Mouse (Mus musculus) limb, embryonic 11.5 days (tissue): ENCODE measurements around the gene Heatr1. TPM values are rescaled to one million over a fixed set of nuclear protein-coding genes. Genes with fewer than 3 reads are reported as not detected.
A peak's percentile ranks its signal among the peaks of the same experiment; 100 is the strongest.

ENCODE experiments used
- ATAC-seq: fragments of 200-750 bp; cut with Nextera tagmentation; 2 replicates; pipeline ENCODE4 v1.8.0; 2017; ENCODE audit warnings: low read depth; ENCODE audit not compliant: insufficient number of reproducible peaks, low FRiP score, low TSS enrichment
- DNase-seq: peaks from one replicate; pipeline ENCODE4 v3.0.0-alpha.2; 2015; ENCODE audit warnings: low spot score
- H3K27ac ChIP-seq: fragments of 300-500 bp; sonication (generic); replicated peaks from 2 replicates; pipeline ENCODE4 v1.5.1; 2014; ENCODE audit warnings: low read depth, mild to moderate bottlenecking, low read length
- H3K27me3 ChIP-seq: fragments of 300-500 bp; sonication (generic); 2 replicates; pipeline ENCODE4 v1.6.1; 2014; ENCODE audit warnings: mild to moderate bottlenecking, low read length, mixed read lengths; ENCODE audit not compliant: control insufficient read depth, insufficient read depth
- H3K36me3 ChIP-seq: fragments of 300-500 bp; sonication (generic); 2 replicates; pipeline ENCODE4 v1.6.1; 2014; ENCODE audit warnings: mild to moderate bottlenecking, low read length, moderate library complexity, mixed read lengths; ENCODE audit not compliant: control insufficient read depth, insufficient read depth
- H3K4me1 ChIP-seq: fragments of 300-500 bp; sonication (generic); 2 replicates; pipeline ENCODE4 v1.6.1; 2014; ENCODE audit warnings: low read length, mixed read lengths; ENCODE audit not compliant: control insufficient read depth, insufficient read depth
- H3K4me2 ChIP-seq: fragments of 300-500 bp; sonication (generic); 2 replicates; pipeline ENCODE4 v1.6.1; 2014; ENCODE audit warnings: low read depth, mild to moderate bottlenecking, moderate library complexity; ENCODE audit not compliant: severe bottlenecking
- H3K4me3 ChIP-seq: fragments of 300-500 bp; sonication (generic); 2 replicates; pipeline ENCODE4 v1.5.1; 2014; ENCODE audit warnings: low read depth, low read length
- H3K9ac ChIP-seq: fragments of 300-500 bp; sonication (generic); 2 replicates; pipeline ENCODE4 v1.6.1; 2014; ENCODE audit warnings: mild to moderate bottlenecking, low read length
- H3K9me3 ChIP-seq: fragments of 300-500 bp; sonication (generic); 2 replicates; pipeline ENCODE4 v1.6.1; 2016; ENCODE audit warnings: low read length; ENCODE audit not compliant: control insufficient read depth
- WGBS: fragments of 180-500 bp; shearing (Covaris S2); extraction: QIAGEN DNeasy Blood & Tissue Kit; methylation state at CpG from one replicate; pipeline ENCODE4 v1.1.7; 2014; 5-methylcytosine and 5-hydroxymethylcytosine counted together
- polyA plus RNA-seq: library from polyadenylated mRNA; unstranded; fragments of >200 nt; fragmentation: Nextera tagmentation; extraction: Ambion mirVana; gene quantifications from 2 replicates; pipeline ENCODE4 v1.2.1, GENCODE M21; 2014

Heatr1 gene
- polyA plus RNA-seq, 1 experiment from 2014 or later = 40.5 TPM

GRCm38 (mm10) chr13:12372755-12373154 is 22.1 kb upstream of the Heatr1 start:
- DNase-seq = no peak
- 89% methylated on average over 3 of the region's 3 CpGs for WGBS
- no peak for ATAC-seq
- no peaks in the 10 kb centered on the region for H3K4me1 ChIP-seq
- no peak overlapping the region for H3K27ac ChIP-seq
- H3K9ac ChIP-seq = no peak overlapping the region
- no peaks in the 10 kb centered on the region for H3K27me3 ChIP-seq
- no peak overlapping the region for H3K4me3 ChIP-seq
- H3K9me3 ChIP-seq = no peaks in the 10 kb centered on the region
- H3K36me3 ChIP-seq = no peaks in the 10 kb centered on the region
- H3K4me2 ChIP-seq = no peak overlapping the region

GRCm38 (mm10) chr13:12376778-12377177 is 18.0 kb upstream of the Heatr1 start:
- Histone ChIP-seq H3K27ac (no peak overlapping the region), H3K9ac (no peak overlapping the region), H3K36me3 (no peaks in the 10 kb centered on the region), H3K4me1 (no peaks in the 10 kb centered on the region), H3K4me2 (no peak overlapping the region), H3K4me3 (no peak overlapping the region), H3K9me3 (no peaks in the 10 kb centered on the region), H3K27me3 (no peaks in the 10 kb centered on the region)
- ATAC-seq (no peak), DNase-seq (no peak)
- WGBS = 45% methylated on average over 1 of the region's 1 CpGs

- Histone ChIP-seq H3K9me3 (no peaks in the 10 kb centered on the region), H3K27me3 (no peaks in the 10 kb centered on the region), H3K4me3 (no peak overlapping the region), H3K4me1 (no peaks in the 10 kb centered on the region), H3K36me3 (no peaks in the 10 kb centered on the region), H3K4me2 (no peak overlapping the region), H3K27ac (no peak overlapping the region), H3K9ac (no peak overlapping the region)
- no peak for DNase-seq
- no peak for ATAC-seq
These were observed 10.0 kb upstream of the Heatr1 start for GRCm38 (mm10) chr13:12384796-12385195.

- Histone ChIP-seq H3K36me3 (no peaks in the 10 kb centered on the region), H3K4me2 (no peak overlapping the region), H3K27ac (no peak overlapping the region), H3K9me3 (no peaks in the 10 kb centered on the region), H3K4me1 (no peaks in the 10 kb centered on the region), H3K27me3 (no peaks in the 10 kb centered on the region), H3K4me3 (no peak overlapping the region), H3K9ac (no peak overlapping the region)
- no peak for ATAC-seq
- DNase-seq = no peak
These were observed 8.5 kb upstream of the Heatr1 start for GRCm38 (mm10) chr13:12386286-12386685.

- ATAC-seq = no peak; the same call in 1 of the 2 replicates
- no peak overlapping the region for H3K27ac ChIP-seq
- H3K9ac ChIP-seq = peak overlapping the region; percentile 56
- H3K4me3 ChIP-seq = peak overlapping the region; percentile 91
- H3K4me1 ChIP-seq = peaks cover 3% of the 10 kb centered on the region
- peak overlapping the region; percentile 89 for H3K4me2 ChIP-seq
- no peak for DNase-seq
- peaks cover 2% of the 10 kb centered on the region; the same call in 1 of the 2 replicates for H3K36me3 ChIP-seq
- H3K9me3 ChIP-seq = no peaks in the 10 kb centered on the region
- no peaks in the 10 kb centered on the region for H3K27me3 ChIP-seq
- WGBS = 0% methylated on average over 23 of the region's 23 CpGs
These were observed 744 bp downstream of the Heatr1 start for GRCm38 (mm10) chr13:12395571-12395970.

GRCm38 (mm10) chr13:12408343-12409066 is 13.7 kb downstream of the Heatr1 start:
- no peaks in the 10 kb centered on the region for H3K9me3 ChIP-seq
- DNase-seq (no peak), ATAC-seq (no peak)
- no peak overlapping the region for H3K4me2 ChIP-seq
- H3K4me1 ChIP-seq = no peaks in the 10 kb centered on the region
- no peaks in the 10 kb centered on the region for H3K27me3 ChIP-seq
- 90% methylated on average over 9 of the region's 9 CpGs for WGBS
- H3K9ac ChIP-seq = no peak overlapping the region
- no peak overlapping the region for H3K27ac ChIP-seq
- H3K36me3 ChIP-seq = peaks cover 9% of the 10 kb centered on the region
- H3K4me3 ChIP-seq = no peak overlapping the region

- no peaks in the 10 kb centered on the region for H3K27me3 ChIP-seq
- H3K4me1 ChIP-seq = no peaks in the 10 kb centered on the region
- H3K9me3 ChIP-seq = no peaks in the 10 kb centered on the region
- no peak for DNase-seq
- no peak overlapping the region for H3K27ac ChIP-seq
- WGBS = 87% methylated on average over 8 of the region's 8 CpGs
- no peak for ATAC-seq
- no peak overlapping the region for H3K9ac ChIP-seq
- H3K36me3 ChIP-seq = peaks cover 8% of the 10 kb centered on the region
- H3K4me2 ChIP-seq = no peak overlapping the region
- H3K4me3 ChIP-seq = no peak overlapping the region
These were observed 17.2 kb downstream of the Heatr1 start for GRCm38 (mm10) chr13:12412016-12412415.

- DNase-seq = no peak
- Histone ChIP-seq H3K27ac (no peak overlapping the region), H3K9me3 (no peaks in the 10 kb centered on the region), H3K4me1 (no peaks in the 10 kb centered on the region), H3K36me3 (peaks cover 23% of the 10 kb centered on the region), H3K4me3 (no peak overlapping the region), H3K4me2 (no peak overlapping the region), H3K27me3 (no peaks in the 10 kb centered on the region), H3K9ac (no peak overlapping the region)
- ATAC-seq = no peak
- 93% methylated on average over 9 of the region's 9 CpGs for WGBS
These were observed 25.8 kb downstream of the Heatr1 start for GRCm38 (mm10) chr13:12420596-12420995.

GRCm38 (mm10) chr13:12428556-12428955 is 33.7 kb downstream of the Heatr1 start:
- no peak overlapping the region for H3K27ac ChIP-seq
- DNase-seq (no peak), ATAC-seq (no peak)
- no peaks in the 10 kb centered on the region for H3K27me3 ChIP-seq
- H3K4me3 ChIP-seq = no peak overlapping the region
- H3K4me1 ChIP-seq = no peaks in the 10 kb centered on the region
- no peak overlapping the region for H3K9ac ChIP-seq
- WGBS = 96% methylated on average over 13 of the region's 13 CpGs
- peaks cover 11% of the 10 kb centered on the region; the same call in 1 of the 2 replicates for H3K36me3 ChIP-seq
- H3K4me2 ChIP-seq = no peak overlapping the region
- H3K9me3 ChIP-seq = no peaks in the 10 kb centered on the region
